Mouse (Mus musculus) activated CD4-positive, CD25-positive, alpha-beta regulatory T cell, adult 9 weeks (primary cell): ENCODE data around the gene Ttll6. TPM values are rescaled to one million over a fixed set of nuclear protein-coding genes. Genes with fewer than 3 reads are reported as not detected.

ENCODE experiments used
- polyA plus RNA-seq: library from polyadenylated mRNA; unstranded; fragments of 100-300 nt; shearing (Covaris generic); gene quantifications from one replicate; pipeline ENCODE4 v1.2.1, GENCODE M21; 2017

Gene Ttll6
- polyA plus RNA-seq, result not detected

DNA sequence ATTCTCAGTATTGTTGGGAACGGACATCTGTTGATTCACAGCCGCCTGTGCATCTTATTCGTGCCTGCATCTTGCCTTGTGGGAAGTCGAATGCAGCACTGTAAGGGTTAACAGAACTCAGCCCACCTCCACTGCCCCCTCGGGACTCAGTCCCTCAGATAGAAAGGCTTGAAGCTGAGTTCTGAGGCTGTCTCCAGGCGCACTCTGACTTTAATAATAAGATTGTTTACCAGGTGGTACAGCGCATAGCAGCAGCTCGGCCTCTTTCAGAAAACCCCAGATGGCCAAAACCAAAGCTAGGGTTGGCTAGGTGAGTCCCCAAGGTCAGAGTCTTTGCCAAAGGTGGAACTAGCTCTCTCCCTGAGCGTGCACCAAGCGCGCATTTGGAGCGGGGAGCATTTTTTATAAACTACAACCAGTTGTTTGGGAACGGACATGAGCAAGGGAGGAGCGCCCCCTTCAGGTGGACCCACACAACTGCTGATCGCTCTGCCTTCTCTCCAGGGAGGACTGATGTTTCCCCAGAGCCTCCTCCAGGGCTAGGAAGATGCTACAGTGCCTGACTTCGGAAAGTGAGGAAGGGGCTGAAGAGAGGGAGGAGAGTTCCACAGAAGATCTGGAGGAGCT is at the start of gene Ttll6:
Ttll6 (plus strand) TSS at position 548 of the 627 bp plus-strand sequence.

DNA sequence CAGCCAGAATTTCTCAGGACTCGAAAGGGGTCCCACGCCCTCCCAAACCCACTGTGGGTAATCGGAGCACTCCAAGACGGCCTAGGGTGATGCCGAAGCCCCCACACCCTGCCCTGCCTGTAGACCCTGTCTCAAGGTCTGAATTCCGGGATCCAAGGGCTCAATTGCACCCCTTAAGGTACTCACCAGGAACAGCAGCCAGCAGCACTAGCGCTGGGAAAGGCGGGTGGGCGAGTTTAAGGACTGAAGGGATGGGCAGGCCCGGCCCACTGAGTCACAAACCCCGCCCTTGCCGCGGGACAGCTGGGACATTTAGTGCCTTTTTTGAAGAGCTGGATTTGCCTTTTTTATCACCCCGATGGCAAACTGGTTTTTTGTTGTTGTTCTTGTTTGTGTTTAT is 21.8 kb upstream of the Ttll6 start, which contains the start of gene Calcoco2:
Calcoco2 (minus strand) TSS at position 214 of the 400 bp plus-strand sequence.

DNA sequence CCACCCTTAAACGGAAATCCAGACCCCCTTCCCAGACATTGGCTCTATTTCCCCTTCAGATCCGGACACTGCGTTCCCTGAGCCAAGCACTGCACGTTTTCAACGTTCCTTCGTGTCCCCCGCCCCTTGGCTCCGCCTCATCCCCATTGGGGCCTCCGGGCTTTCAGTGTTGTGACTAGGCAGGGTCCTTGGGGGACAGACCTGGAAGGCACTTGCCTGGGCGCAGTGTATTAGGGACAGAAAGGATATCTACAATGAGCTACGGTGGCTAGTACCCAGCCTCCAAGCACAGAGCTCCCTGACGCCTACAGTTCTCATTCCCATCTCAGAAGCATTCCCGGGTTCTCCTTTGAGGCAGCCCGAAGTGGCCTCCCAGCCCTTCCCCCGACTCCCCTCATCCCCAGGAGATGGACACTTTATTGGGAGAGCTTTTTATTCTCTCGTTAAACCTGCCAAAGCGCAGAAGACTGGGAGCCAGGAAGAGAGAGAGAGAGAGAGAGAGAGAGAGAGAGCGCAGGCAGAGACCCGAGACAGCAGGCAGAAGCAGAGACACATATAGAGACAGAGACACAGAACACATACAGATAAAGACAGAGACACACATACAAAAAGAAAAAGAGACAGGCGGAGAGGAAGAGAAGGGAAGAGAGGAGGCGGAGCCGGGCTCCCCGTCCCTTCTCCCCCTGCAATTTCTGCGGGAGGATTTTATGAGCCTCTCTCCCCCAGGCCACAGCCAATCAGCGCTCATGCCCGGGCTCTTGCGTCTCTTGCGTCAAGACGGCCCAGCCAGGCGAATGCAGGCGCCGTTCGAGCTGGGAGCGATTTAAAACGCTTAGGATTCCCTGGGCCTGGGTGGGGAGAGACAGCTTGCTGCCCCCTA is 60.2 kb downstream of the Ttll6 start, which contains the start of gene Hoxb13:
Hoxb13 (plus strand) TSS at position 796 of the 880 bp plus-strand sequence.

Other genes with a start within 250 kb of the Ttll6 start
- 0.21 TPM for gene B4galnt2, start 218.9 kb upstream of the Ttll6 start, polyA plus RNA-seq
- gene Igf2bp1, start 127.8 kb upstream of the Ttll6 start, polyA plus RNA-seq, result not detected
- gene Gip, start 109.2 kb upstream of the Ttll6 start, polyA plus RNA-seq, result not detected
- 82.3 TPM for gene Snf8, start 98.9 kb upstream of the Ttll6 start, polyA plus RNA-seq
- 8.9 TPM for gene Ube2z, start 68.4 kb upstream of the Ttll6 start, polyA plus RNA-seq
- 339 TPM for gene Atp5g1, start 58.1 kb upstream of the Ttll6 start, polyA plus RNA-seq
- gene Calcoco2, start 21.8 kb upstream of the Ttll6 start, polyA plus RNA-seq, result not detected
- gene Hoxb13, start 60.5 kb downstream of the Ttll6 start, polyA plus RNA-seq, result not detected
- gene Hoxb9, start 137.7 kb downstream of the Ttll6 start, polyA plus RNA-seq, result not detected
- not detected for gene Hoxb8, start 148.1 kb downstream of the Ttll6 start, polyA plus RNA-seq
- not detected for gene Hoxb7, start 152.8 kb downstream of the Ttll6 start, polyA plus RNA-seq
- not detected for gene Hoxb6, start 158.7 kb downstream of the Ttll6 start, polyA plus RNA-seq
- not detected for gene Hoxb5, start 169.6 kb downstream of the Ttll6 start, polyA plus RNA-seq
- gene Hoxb4, start 184.5 kb downstream of the Ttll6 start, polyA plus RNA-seq, result 0.17 TPM
- gene Hoxb3, start 189.5 kb downstream of the Ttll6 start, polyA plus RNA-seq, result not detected
- not detected for gene Hoxb2, start 216.7 kb downstream of the Ttll6 start, polyA plus RNA-seq
- gene Hoxb1, start 232.0 kb downstream of the Ttll6 start, polyA plus RNA-seq, result not detected